Mouse (Mus musculus): ENCODE measurements around the gene Dync2h1. TPM values are rescaled to one million over a fixed set of nuclear protein-coding genes. Genes with fewer than 3 reads are reported as not detected.
"Not testable (repeated sequence)": the region's sequence is repeated elsewhere in the genome, so short reads cannot be mapped to it uniquely, and the experiment has no call there.

Dync2h1 gene
- polyA plus RNA-seq (2012; ENCODE audit: insufficient read depth, insufficient read length, low replicate concordance, missing spikeins) = not detected in 2 replicates

- under 1% methylated on average over 62 of the region's 62 CpGs for WGBS
- H3K4me1 ChIP-seq (ENCODE audit: control insufficient read depth, insufficient read depth, low read length) = no peaks in the 10 kb centered on the region
- H3K27ac ChIP-seq (ENCODE audit: insufficient read depth, low read depth, low read length) = peak within 1 kb of the TSS; percentile 49; the same call in 1 of the 2 replicates
- TF ChIP-seq CTCF (IDR thresholded peaks at IDR 0.05; ENCODE audit: insufficient read depth, low read depth, low read length) (no peak), POLR2A (IDR thresholded peaks at IDR 0.05; ENCODE audit: insufficient read depth, low read depth, low read length) (peak; percentile 87; the same call in 1 of the 2 replicates)
- peak within 1 kb of the TSS; percentile 91 for H3K4me3 ChIP-seq (ENCODE audit: insufficient read depth, low read depth, low read length)
Measured at GRCm38 (mm10) chr9:7184172-7184896, at the start of gene Dync2h1, which contains the start of gene Dcun1d5. Dync2h1 (minus strand) TSS chr9:7184446. Dcun1d5 (plus strand) TSS chr9:7184520.

- TF ChIP-seq POLR2A (IDR thresholded peaks at IDR 0.05; ENCODE audit: insufficient read depth, low read depth, low read length) = no peak
- TF ChIP-seq CTCF (IDR thresholded peaks at IDR 0.05; ENCODE audit: insufficient read depth, low read depth, low read length) = no peak
Measured at GRCm38 (mm10) chr9:7221460-7221859, 37.2 kb upstream of the Dync2h1 start.

GRCm38 (mm10) chr9:7221024-7221423 is 36.8 kb upstream of the Dync2h1 start:
- WGBS = 87% methylated on average over 5 of the region's 5 CpGs
- Histone ChIP-seq H3K4me1 (ENCODE audit: control insufficient read depth, insufficient read depth, low read length) (no peaks in the 10 kb centered on the region), H3K27ac (ENCODE audit: insufficient read depth, low read depth, low read length) (no peak overlapping the region), H3K4me3 (ENCODE audit: insufficient read depth, low read depth, low read length) (no peak overlapping the region)
- no peak for TF ChIP-seq POLR2A (IDR thresholded peaks at IDR 0.05; ENCODE audit: insufficient read depth, low read depth, low read length)
- no peak for TF ChIP-seq CTCF (IDR thresholded peaks at IDR 0.05; ENCODE audit: insufficient read depth, low read depth, low read length)

More at GRCm38 (mm10) chr9:7221460-7221859, 37.2 kb upstream of the Dync2h1 start:
- H3K27ac ChIP-seq (ENCODE audit: insufficient read depth, low read depth, low read length) = no peak overlapping the region
- H3K4me1 ChIP-seq (ENCODE audit: control insufficient read depth, insufficient read depth, low read length) = no peaks in the 10 kb centered on the region
- H3K4me3 ChIP-seq (ENCODE audit: insufficient read depth, low read depth, low read length) = no peak overlapping the region
- 83% methylated on average over 7 of the region's 7 CpGs for WGBS

- no peak overlapping the region for H3K4me3 ChIP-seq (ENCODE audit: insufficient read depth, low read depth, low read length)
- 37% methylated on average over 2 of the region's 2 CpGs for WGBS
- H3K4me1 ChIP-seq (ENCODE audit: control insufficient read depth, insufficient read depth, low read length) = no peaks in the 10 kb centered on the region
- TF ChIP-seq POLR2A (IDR thresholded peaks at IDR 0.05; ENCODE audit: insufficient read depth, low read depth, low read length) (no peak), CTCF (IDR thresholded peaks at IDR 0.05; ENCODE audit: insufficient read depth, low read depth, low read length) (no peak)
- no peak overlapping the region for H3K27ac ChIP-seq (ENCODE audit: insufficient read depth, low read depth, low read length)
Measured at GRCm38 (mm10) chr9:7216240-7216639, 32.0 kb upstream of the Dync2h1 start.

GRCm38 (mm10) chr9:7190694-7191093 is 6.4 kb upstream of the Dync2h1 start:
- H3K27ac ChIP-seq (ENCODE audit: insufficient read depth, low read depth, low read length); H3K4me1 ChIP-seq (ENCODE audit: control insufficient read depth, insufficient read depth, low read length): not testable (repeated sequence)
- WGBS = 99% methylated on average over 3 of the region's 3 CpGs

GRCm38 (mm10) chr9:7184897-7185291 is 648 bp upstream of the Dync2h1 start:
- TF ChIP-seq CTCF (IDR thresholded peaks at IDR 0.05; ENCODE audit: insufficient read depth, low read depth, low read length) (no peak), POLR2A (IDR thresholded peaks at IDR 0.05; ENCODE audit: insufficient read depth, low read depth, low read length) (no peak)
- Histone ChIP-seq H3K27ac (ENCODE audit: insufficient read depth, low read depth, low read length) (no peak overlapping the region), H3K4me1 (ENCODE audit: control insufficient read depth, insufficient read depth, low read length) (no peaks in the 10 kb centered on the region), H3K4me3 (ENCODE audit: insufficient read depth, low read depth, low read length) (peak overlapping the region; percentile 91)
- WGBS = under 1% methylated on average over 30 of the region's 31 CpGs

More at GRCm38 (mm10) chr9:7190694-7191093, 6.4 kb upstream of the Dync2h1 start:
- not testable (repeated sequence) for H3K4me3 ChIP-seq (ENCODE audit: insufficient read depth, low read depth, low read length)

- TF ChIP-seq CTCF (IDR thresholded peaks at IDR 0.05; ENCODE audit: insufficient read depth, low read depth, low read length) (0 out of 2 replicates have a peak, but pooled peaks have one; percentile 18), POLR2A (IDR thresholded peaks at IDR 0.05; ENCODE audit: insufficient read depth, low read depth, low read length) (0 out of 2 replicates have a peak, but pooled peaks have one; percentile 39)
- H3K27ac ChIP-seq (ENCODE audit: insufficient read depth, low read depth, low read length) = no peak overlapping the region
- H3K4me3 ChIP-seq (ENCODE audit: insufficient read depth, low read depth, low read length) = peak overlapping the region; percentile 87
- WGBS = 9% methylated on average over 41 of the region's 41 CpGs
- H3K4me1 ChIP-seq (ENCODE audit: control insufficient read depth, insufficient read depth, low read length) = no peaks in the 10 kb centered on the region
Measured at GRCm38 (mm10) chr9:7176618-7177610, 7.3 kb downstream of the Dync2h1 start.

GRCm38 (mm10) chr9:7173756-7174155 is 10.5 kb downstream of the Dync2h1 start:
- no peak overlapping the region for H3K4me3 ChIP-seq (ENCODE audit: insufficient read depth, low read depth, low read length)
- H3K27ac ChIP-seq (ENCODE audit: insufficient read depth, low read depth, low read length) = no peak overlapping the region
- H3K4me1 ChIP-seq (ENCODE audit: control insufficient read depth, insufficient read depth, low read length) = no peaks in the 10 kb centered on the region
- TF ChIP-seq CTCF (IDR thresholded peaks at IDR 0.05; ENCODE audit: insufficient read depth, low read depth, low read length) (no peak), POLR2A (IDR thresholded peaks at IDR 0.05; ENCODE audit: insufficient read depth, low read depth, low read length) (no peak)
- 100% methylated on average over 1 of the region's 1 CpGs for WGBS
